Mouse (Mus musculus): ENCODE measurements at regions not wholly inside any gene's neighbourhood (a gene's known extent, or its start where the extent isn't known, plus 50 kb on each side); places are given as distances from the start of the nearest gene placed in this dataset.

DNA sequence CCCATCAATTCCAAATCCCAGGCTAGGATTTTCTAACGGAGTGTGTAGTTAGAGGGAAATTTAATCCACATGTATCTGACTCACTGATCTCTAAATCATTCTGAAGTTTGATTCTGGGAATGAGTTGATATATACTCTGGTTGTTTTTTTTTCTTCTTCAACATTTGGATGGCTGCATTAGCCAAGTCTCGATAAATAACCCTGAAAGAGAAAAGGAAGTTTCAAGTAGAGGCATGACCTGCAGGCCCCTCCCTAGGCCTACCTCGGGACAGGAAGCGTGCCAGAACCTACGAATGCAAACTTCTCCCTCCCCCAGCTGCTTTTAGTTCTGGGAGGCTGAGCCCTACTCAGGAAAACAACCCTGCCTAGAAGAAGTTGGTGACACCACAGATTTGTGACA is 69.4 kb upstream of the Cdon start:
- dilution Hi-C loops (cut with MboI; ENCODE audit: extremely low pct_ligation_motif_present, extremely low pct_unique_long_range_greater_than_20kb, low sequenced_read_pairs), result no loop called here
- in situ Hi-C loops (cut with MboI; ENCODE audit: low pct_ligation_motif_present, low pct_unique_long_range_greater_than_20kb, low sequenced_read_pairs), result no loop called here
- no peak overlapping the region for H3K9ac ChIP-seq (ENCODE audit: insufficient read depth, low read depth)

DNA sequence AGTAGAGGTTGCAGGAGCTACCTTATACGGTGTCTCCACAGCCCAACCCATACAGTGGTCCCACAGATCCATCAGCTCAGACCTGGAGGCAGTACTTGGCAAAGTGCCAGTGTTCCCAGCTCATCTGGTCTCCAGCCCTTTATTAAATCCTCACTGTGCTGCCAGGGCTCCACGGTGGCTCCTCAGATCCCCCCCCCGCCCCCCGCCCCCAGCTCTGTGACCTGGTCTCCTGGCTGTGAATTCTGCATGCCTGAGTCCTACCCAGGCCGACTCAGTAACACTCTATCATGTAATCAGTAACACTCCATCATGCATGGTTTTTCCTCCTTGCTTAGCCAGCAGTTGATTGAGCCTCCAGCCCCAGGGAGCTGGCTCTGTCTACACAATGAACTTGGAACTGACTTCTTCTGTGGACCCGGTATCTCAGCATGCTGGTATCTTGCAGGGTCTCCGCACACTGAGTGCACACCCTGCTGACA is 66.2 kb upstream of the Cdon start:
- no peaks in the 10 kb centered on the region for H3K9me3 ChIP-seq (replicated peaks; ENCODE audit: low read length)
- no peak overlapping the region for H3K27ac ChIP-seq (ENCODE audit: insufficient read depth, low read depth)
- no peak for TF ChIP-seq ZMIZ1 (IDR thresholded peaks at IDR 0.05; ENCODE audit: low read depth, low read length)
- no peak for TF ChIP-seq ZC3H11A (IDR thresholded peaks at IDR 0.05; ENCODE audit: low read depth, low read length)
- no peak for TF ChIP-seq HCFC1 (IDR thresholded peaks at IDR 0.05; ENCODE audit: low read depth, low read length)
- TF ChIP-seq USF2 (conservative IDR thresholded peaks at IDR 0.05; ENCODE audit: low read depth, low read length), result no peak
- no peak for TF ChIP-seq RCOR1 (conservative IDR thresholded peaks at IDR 0.05; ENCODE audit: low read depth, low read length)
- TF ChIP-seq MXI1 (IDR thresholded peaks at IDR 0.05; ENCODE audit: low read depth, low read length), result no peak
- no peak for TF ChIP-seq NRF1 (IDR thresholded peaks at IDR 0.05; ENCODE audit: low read depth, low read length)
- TF ChIP-seq ETS1 (conservative IDR thresholded peaks at IDR 0.05; ENCODE audit: low read depth, low read length), result no peak
- no peak for TF ChIP-seq ELF1 (IDR thresholded peaks at IDR 0.05; ENCODE audit: low read depth, low read length)
- TF ChIP-seq GABPA (IDR thresholded peaks at IDR 0.05; ENCODE audit: insufficient replicate concordance, low read depth, low read length), result no peak
- no peak for TF ChIP-seq PAX5 (IDR thresholded peaks at IDR 0.05; ENCODE audit: low read length)
- TF ChIP-seq MEF2A (IDR thresholded peaks at IDR 0.05; ENCODE audit: borderline replicate concordance, low read depth, low read length), result no peak
- dilution Hi-C loops (cut with MboI; ENCODE audit: extremely low pct_ligation_motif_present, extremely low pct_unique_long_range_greater_than_20kb, low sequenced_read_pairs), result no loop called here
- H3K4me3 ChIP-seq (replicated peaks in 1 of 3; ENCODE audit: low read depth in 2 of 3, low read length in 2 of 3, poor library complexity in 1 of 3), result no peak overlapping the region
- DNase-seq (ENCODE audit: extremely low read depth), result no peak
- H3K4me1 ChIP-seq (ENCODE audit: control insufficient read depth in 1 of 2, insufficient read depth in 2 of 2), result peaks cover 0 to 13% of the 10 kb centered on the region in 2 experiments; a peak in 2 of 4 replicates
- no peaks in the 10 kb centered on the region for H3K36me3 ChIP-seq (replicated peaks in 1 of 2; ENCODE audit: control insufficient read depth in 1 of 2, insufficient read depth in 1 of 2, low read length in 1 of 2)
- no peak overlapping the region for H3K4me2 ChIP-seq (ENCODE audit: insufficient read depth, low read depth, poor library complexity, severe bottlenecking)
- no peak overlapping the region for H3K9ac ChIP-seq (ENCODE audit: insufficient read depth, low read depth)
- in situ Hi-C loops (cut with MboI; ENCODE audit: low pct_ligation_motif_present, low pct_unique_long_range_greater_than_20kb, low sequenced_read_pairs), result no loop called here
- no peaks in the 10 kb centered on the region for H3K27me3 ChIP-seq (replicated peaks)
- H3K79me2 ChIP-seq (replicated peaks; ENCODE audit: control insufficient read depth, extremely low read depth, insufficient read depth, poor library complexity, severe bottlenecking), result no peaks in the 10 kb centered on the region

More for the DNA sequence above, 69.4 kb upstream of the Cdon start:
- Histone ChIP-seq H3K4me3 (replicated peaks in 1 of 3; ENCODE audit: low read depth in 2 of 3, low read length in 2 of 3, poor library complexity in 1 of 3) (no peak overlapping the region), H3K4me2 (ENCODE audit: insufficient read depth, low read depth, poor library complexity, severe bottlenecking) (no peak overlapping the region), H3K27ac (ENCODE audit: insufficient read depth, low read depth) (no peak overlapping the region), H3K36me3 (replicated peaks in 1 of 2; ENCODE audit: control insufficient read depth in 1 of 2, insufficient read depth in 1 of 2, low read length in 1 of 2) (no peaks in the 10 kb centered on the region), H3K27me3 (replicated peaks) (no peaks in the 10 kb centered on the region), H3K4me1 (ENCODE audit: control insufficient read depth in 1 of 2, insufficient read depth in 2 of 2) (peaks cover 0 to 13% of the 10 kb centered on the region in 2 experiments; a peak in 2 of 4 replicates), H3K9me3 (replicated peaks; ENCODE audit: low read length) (no peaks in the 10 kb centered on the region), H3K79me2 (replicated peaks; ENCODE audit: control insufficient read depth, extremely low read depth, insufficient read depth, poor library complexity, severe bottlenecking) (no peaks in the 10 kb centered on the region)
- DNase-seq (ENCODE audit: extremely low read depth), result peak; percentile 27
- TF ChIP-seq POLR2AphosphoS2 (IDR thresholded peaks at IDR 0.05; ENCODE audit: low read depth, low read length) (no peak), MAX (IDR thresholded peaks at IDR 0.05; ENCODE audit: low read length) (no peak), KAT2A (IDR thresholded peaks at IDR 0.05; ENCODE audit: insufficient replicate concordance, low read length) (no peak), SIN3A (IDR thresholded peaks at IDR 0.05; ENCODE audit: low read length) (no peak)
